Mouse (Mus musculus): ENCODE measurements around the gene Rnf225.

Gene Rnf225

GRCm38 (mm10) chr7:12980291-12980690 lies 53.1 kb downstream of the Rnf225 start:
- no peak for DNase-seq (ENCODE audit: low spot score)

Measured in lung, postnatal 25 days (tissue).